Mouse (Mus musculus): Measurements from ENCODE around the gene AI597479. TPM values are rescaled to one million over a fixed set of nuclear protein-coding genes. Genes with fewer than 3 reads are reported as not detected.

AI597479 gene
- total and polyA plus RNA-seq, 2 experiments = 2.8 to 8.0 TPM

DNA sequence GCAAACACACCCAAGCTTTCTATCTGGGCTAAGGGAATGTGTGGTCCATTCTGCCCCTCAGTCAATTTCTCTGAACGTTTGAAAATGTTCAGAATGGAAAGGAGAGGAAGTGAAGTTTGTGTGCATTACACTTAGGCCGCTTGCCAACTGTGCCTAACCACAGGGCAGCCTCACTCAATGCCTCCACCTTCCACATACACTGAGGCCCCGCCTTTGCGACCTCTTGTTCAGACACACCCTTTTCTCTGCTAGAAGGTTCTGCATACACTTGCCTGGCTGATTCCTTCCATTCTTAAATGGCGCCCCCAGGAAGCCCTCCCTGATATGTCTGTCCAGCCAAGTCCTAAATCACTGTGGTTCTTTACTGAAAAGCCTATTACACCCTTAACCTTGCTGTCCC lies 27.8 kb upstream of the AI597479 start:
- Histone ChIP-seq H3K27me3 (ENCODE audit: control insufficient read depth, insufficient read depth, low read length) (no peaks in the 10 kb centered on the region), H3K79me2 (ENCODE audit: control insufficient read depth, insufficient read depth, low read length) (no peaks in the 10 kb centered on the region), H3K4me3 (ENCODE audit: insufficient read depth, low read depth, low read length) (no peak overlapping the region), H3K9ac (ENCODE audit: low read depth, low read length) (no peak overlapping the region), H3K4me1 (ENCODE audit: control insufficient read depth, insufficient read depth, low read length) (no peaks in the 10 kb centered on the region), H3K27ac (replicated peaks; ENCODE audit: insufficient read depth, low read depth, low read length) (no peak overlapping the region), H3K36me3 (ENCODE audit: control insufficient read depth, insufficient read depth, low read length) (peaks cover 46% of the 10 kb centered on the region)
- no peak for DNase-seq (ENCODE audit: extremely low read depth, low read depth, low spot score)
- no peak for TF ChIP-seq POLR2A (IDR thresholded peaks at IDR 0.05; ENCODE audit: extremely low read depth, insufficient read depth, low read length)
- TF ChIP-seq CTCF (IDR thresholded peaks at IDR 0.05; ENCODE audit: low read depth, low read length) = no peak
- WGBS = 78% methylated on average over 5 of the region's 5 CpGs

GRCm38 (mm10) chr1:43072028-43072427 lies 26.5 kb upstream of the AI597479 start:
- Histone ChIP-seq H3K36me3 (ENCODE audit: control insufficient read depth, insufficient read depth, low read length) (peaks cover 36% of the 10 kb centered on the region), H3K27ac (replicated peaks; ENCODE audit: insufficient read depth, low read depth, low read length) (no peak overlapping the region), H3K27me3 (ENCODE audit: control insufficient read depth, insufficient read depth, low read length) (no peaks in the 10 kb centered on the region), H3K9ac (ENCODE audit: low read depth, low read length) (no peak overlapping the region), H3K4me1 (ENCODE audit: control insufficient read depth, insufficient read depth, low read length) (no peaks in the 10 kb centered on the region), H3K4me3 (ENCODE audit: insufficient read depth, low read depth, low read length) (no peak overlapping the region), H3K79me2 (ENCODE audit: control insufficient read depth, insufficient read depth, low read length) (peaks cover 3% of the 10 kb centered on the region)
- no peak for DNase-seq (ENCODE audit: extremely low read depth, low read depth, low spot score)
- no peak for TF ChIP-seq POLR2A (IDR thresholded peaks at IDR 0.05; ENCODE audit: extremely low read depth, insufficient read depth, low read length)
- TF ChIP-seq CTCF (IDR thresholded peaks at IDR 0.05; ENCODE audit: low read depth, low read length) = no peak
- 94% methylated on average over 8 of the region's 8 CpGs for WGBS

- Histone ChIP-seq H3K9ac (ENCODE audit: low read depth, low read length) (no peak overlapping the region), H3K27ac (replicated peaks; ENCODE audit: insufficient read depth, low read depth, low read length) (no peak overlapping the region), H3K4me1 (ENCODE audit: control insufficient read depth, insufficient read depth, low read length) (no peaks in the 10 kb centered on the region), H3K79me2 (ENCODE audit: control insufficient read depth, insufficient read depth, low read length) (peaks cover 8% of the 10 kb centered on the region), H3K27me3 (ENCODE audit: control insufficient read depth, insufficient read depth, low read length) (no peaks in the 10 kb centered on the region), H3K4me3 (ENCODE audit: insufficient read depth, low read depth, low read length) (no peak overlapping the region), H3K36me3 (ENCODE audit: control insufficient read depth, insufficient read depth, low read length) (peaks cover 30% of the 10 kb centered on the region)
- no peak for TF ChIP-seq POLR2A (IDR thresholded peaks at IDR 0.05; ENCODE audit: extremely low read depth, insufficient read depth, low read length)
- no peak for TF ChIP-seq CTCF (IDR thresholded peaks at IDR 0.05; ENCODE audit: low read depth, low read length)
- 79% methylated on average over 1 of the region's 1 CpGs for WGBS
- DNase-seq (ENCODE audit: extremely low read depth, low read depth, low spot score) = no peak
Observed at GRCm38 (mm10) chr1:43072561-43072960, 25.9 kb upstream of the AI597479 start.

DNA sequence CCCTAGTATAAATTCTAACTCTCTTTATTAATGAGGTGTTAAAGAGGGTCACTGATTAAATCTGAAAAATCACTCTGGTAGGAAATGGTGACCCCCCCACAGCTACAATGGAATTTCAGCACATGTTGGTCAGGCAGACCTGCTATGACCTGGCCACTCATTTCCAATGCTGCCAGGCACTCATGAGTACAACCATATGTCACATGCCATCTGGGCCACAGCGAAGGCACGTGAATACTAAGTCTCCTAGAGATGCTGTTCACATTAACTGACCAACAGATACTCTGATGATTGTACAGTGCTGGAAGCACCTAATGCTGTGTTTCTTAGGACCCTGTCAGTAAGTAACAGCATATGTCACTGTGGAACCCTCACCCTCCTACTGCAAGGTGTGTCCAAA lies 23.7 kb upstream of the AI597479 start:
- H3K27ac ChIP-seq (replicated peaks; ENCODE audit: insufficient read depth, low read depth, low read length) = no peak overlapping the region
- WGBS = 97% methylated on average over 2 of the region's 2 CpGs
- peaks cover 24% of the 10 kb centered on the region for H3K36me3 ChIP-seq (ENCODE audit: control insufficient read depth, insufficient read depth, low read length)
- H3K4me1 ChIP-seq (ENCODE audit: control insufficient read depth, insufficient read depth, low read length) = no peaks in the 10 kb centered on the region; the same call in 1 of the 2 replicates
- DNase-seq (ENCODE audit: extremely low read depth, low read depth, low spot score) = no peak
- H3K9ac ChIP-seq (ENCODE audit: low read depth, low read length) = no peak overlapping the region
- peaks cover 14% of the 10 kb centered on the region for H3K79me2 ChIP-seq (ENCODE audit: control insufficient read depth, insufficient read depth, low read length)
- H3K27me3 ChIP-seq (ENCODE audit: control insufficient read depth, insufficient read depth, low read length) = no peaks in the 10 kb centered on the region
- TF ChIP-seq CTCF (IDR thresholded peaks at IDR 0.05; ENCODE audit: low read depth, low read length) = no peak
- no peak for TF ChIP-seq POLR2A (IDR thresholded peaks at IDR 0.05; ENCODE audit: extremely low read depth, insufficient read depth, low read length)
- H3K4me3 ChIP-seq (ENCODE audit: insufficient read depth, low read depth, low read length) = no peak overlapping the region

DNA sequence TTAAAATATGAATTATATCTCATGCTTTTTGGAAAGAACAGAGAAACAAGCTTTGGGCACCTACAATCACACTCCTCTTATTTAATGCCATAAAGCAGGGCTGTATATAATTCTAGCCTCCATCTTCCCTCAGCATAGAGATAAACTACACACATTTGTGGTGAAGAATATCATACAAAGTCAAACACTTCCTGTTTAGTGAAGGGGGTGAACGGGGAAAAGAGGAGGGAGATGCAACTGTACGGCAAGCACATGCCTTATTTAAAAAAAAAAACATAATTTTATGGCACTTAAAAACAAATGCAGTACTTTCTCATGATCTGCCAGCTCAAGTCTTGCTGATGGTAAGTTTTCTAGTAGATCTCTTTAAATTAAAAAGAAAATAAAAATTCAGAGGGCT lies 20.4 kb upstream of the AI597479 start:
- no peak overlapping the region for H3K27ac ChIP-seq (replicated peaks; ENCODE audit: insufficient read depth, low read depth, low read length)
- TF ChIP-seq POLR2A (IDR thresholded peaks at IDR 0.05; ENCODE audit: extremely low read depth, insufficient read depth, low read length) (no peak), CTCF (IDR thresholded peaks at IDR 0.05; ENCODE audit: low read depth, low read length) (no peak)
- no peak overlapping the region for H3K4me3 ChIP-seq (ENCODE audit: insufficient read depth, low read depth, low read length)
- no peak overlapping the region for H3K9ac ChIP-seq (ENCODE audit: low read depth, low read length)
- peaks cover 10% of the 10 kb centered on the region for H3K36me3 ChIP-seq (ENCODE audit: control insufficient read depth, insufficient read depth, low read length)
- H3K4me1 ChIP-seq (ENCODE audit: control insufficient read depth, insufficient read depth, low read length) = no peaks in the 10 kb centered on the region; the same call in 1 of the 2 replicates
- H3K79me2 ChIP-seq (ENCODE audit: control insufficient read depth, insufficient read depth, low read length) = peaks cover 16% of the 10 kb centered on the region
- no peak for DNase-seq (ENCODE audit: extremely low read depth, low read depth, low spot score)
- no peaks in the 10 kb centered on the region for H3K27me3 ChIP-seq (ENCODE audit: control insufficient read depth, insufficient read depth, low read length)
- 83% methylated on average over 2 of the region's 2 CpGs for WGBS

GRCm38 (mm10) chr1:43082946-43083345 lies 15.6 kb upstream of the AI597479 start:
- no peak overlapping the region for H3K4me3 ChIP-seq (ENCODE audit: insufficient read depth, low read depth, low read length)
- H3K27ac ChIP-seq (replicated peaks; ENCODE audit: insufficient read depth, low read depth, low read length) = no peak overlapping the region
- H3K36me3 ChIP-seq (ENCODE audit: control insufficient read depth, insufficient read depth, low read length) = no peaks in the 10 kb centered on the region
- no peak overlapping the region for H3K9ac ChIP-seq (ENCODE audit: low read depth, low read length)
- H3K4me1 ChIP-seq (ENCODE audit: control insufficient read depth, insufficient read depth, low read length) = no peaks in the 10 kb centered on the region; the same call in 1 of the 2 replicates
- no peak for DNase-seq (ENCODE audit: extremely low read depth, low read depth, low spot score)
- no peaks in the 10 kb centered on the region for H3K27me3 ChIP-seq (ENCODE audit: control insufficient read depth, insufficient read depth, low read length)
- WGBS = 74% methylated on average over 5 of the region's 5 CpGs
- TF ChIP-seq CTCF (IDR thresholded peaks at IDR 0.05; ENCODE audit: low read depth, low read length) (no peak), POLR2A (IDR thresholded peaks at IDR 0.05; ENCODE audit: extremely low read depth, insufficient read depth, low read length) (no peak)
- H3K79me2 ChIP-seq (ENCODE audit: control insufficient read depth, insufficient read depth, low read length) = peaks cover 35% of the 10 kb centered on the region; the same call in 1 of the 2 replicates
